Mouse (Mus musculus) urinary bladder, postnatal 4 days (tissue): ENCODE data around the gene Fndc4.

Experiments used
- DNase-seq, 2 experiments: peaks; one replicate each; pipeline ENCODE4 v3.0.0; 2021 to 2022; ENCODE audit warnings: low spot score in 2 of 2

Gene Fndc4

DNA sequence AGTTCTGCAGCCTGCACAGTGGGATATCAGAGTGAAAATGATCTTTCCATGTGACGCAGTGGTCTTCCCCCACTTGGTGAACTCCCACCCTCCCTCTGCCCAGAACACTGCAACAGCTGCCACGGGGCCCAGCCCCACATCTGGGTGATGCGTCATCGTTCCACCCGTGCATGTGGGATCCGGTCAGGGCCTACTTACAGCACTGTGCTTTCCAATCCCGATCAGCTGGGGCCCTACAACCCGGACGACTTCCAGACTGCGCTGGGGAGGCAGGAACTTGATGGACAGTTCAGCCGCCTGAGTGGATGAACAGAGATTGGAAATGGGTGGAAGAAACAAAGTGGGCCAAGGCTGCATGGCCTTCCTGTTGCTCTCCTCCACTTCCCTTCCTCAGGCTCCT lies 38.3 kb downstream of the Fndc4 start:
- DNase-seq, result no peak

DNA sequence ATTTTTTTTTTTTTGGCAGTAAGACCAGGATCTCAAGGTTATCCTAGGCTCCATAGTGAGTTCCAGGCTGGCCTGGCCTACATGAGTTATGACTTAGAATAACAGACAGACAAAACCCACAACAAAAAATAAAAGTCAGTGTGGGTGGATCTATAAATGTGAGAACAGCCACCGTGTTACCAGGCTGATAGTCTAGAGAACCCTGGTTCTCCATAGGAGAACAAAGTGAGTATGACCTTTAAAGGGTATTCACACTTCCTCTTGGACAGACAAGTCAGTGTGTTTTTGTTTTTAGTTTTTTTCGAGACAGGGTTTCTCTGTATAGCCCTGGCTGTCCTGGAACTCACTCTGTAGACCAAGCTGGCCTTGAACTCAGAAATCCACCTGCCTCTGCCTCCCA lies 39.9 kb downstream of the Fndc4 start:
- DNase-seq, result no peak

DNA sequence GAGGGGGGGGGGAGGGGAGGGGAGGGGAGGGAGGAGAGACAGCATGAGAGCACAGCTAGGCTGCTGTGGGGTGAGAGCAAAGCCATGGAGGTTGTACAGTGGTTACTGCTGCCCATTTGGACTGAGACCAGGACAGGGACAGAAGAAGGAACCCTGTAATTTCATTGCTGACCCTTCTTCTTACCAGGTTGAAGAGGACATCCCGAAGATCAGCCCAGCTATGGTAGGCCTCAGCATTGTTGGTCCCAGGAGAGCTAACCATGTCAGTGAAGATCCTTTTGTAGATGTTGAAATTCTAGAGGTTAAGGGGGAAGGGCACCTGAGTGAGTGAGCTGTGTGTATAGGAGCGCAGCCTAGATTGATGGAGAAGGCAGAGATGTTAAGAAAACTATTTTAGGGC lies 40.5 kb downstream of the Fndc4 start:
- DNase-seq, result no peak

DNA sequence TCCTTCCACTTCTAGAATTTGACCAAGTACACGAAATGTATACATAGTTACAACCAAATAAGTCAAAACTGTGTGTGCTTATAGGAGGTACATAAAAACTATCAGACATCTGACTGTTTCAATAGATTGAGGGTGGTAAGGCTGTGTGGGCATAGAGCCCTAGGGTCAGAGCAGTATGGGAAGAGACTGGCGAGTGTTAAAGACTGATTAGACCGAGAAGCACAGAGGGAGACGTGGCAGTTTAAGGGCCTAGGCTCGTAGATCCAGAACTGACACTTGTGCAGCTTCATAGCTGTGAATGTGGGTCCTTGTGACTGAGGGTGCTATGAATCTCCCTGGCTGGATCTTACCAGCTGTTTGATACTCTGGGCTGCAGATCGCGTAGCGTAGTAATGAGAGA lies 41.0 kb downstream of the Fndc4 start:
- no peak for DNase-seq

DNA sequence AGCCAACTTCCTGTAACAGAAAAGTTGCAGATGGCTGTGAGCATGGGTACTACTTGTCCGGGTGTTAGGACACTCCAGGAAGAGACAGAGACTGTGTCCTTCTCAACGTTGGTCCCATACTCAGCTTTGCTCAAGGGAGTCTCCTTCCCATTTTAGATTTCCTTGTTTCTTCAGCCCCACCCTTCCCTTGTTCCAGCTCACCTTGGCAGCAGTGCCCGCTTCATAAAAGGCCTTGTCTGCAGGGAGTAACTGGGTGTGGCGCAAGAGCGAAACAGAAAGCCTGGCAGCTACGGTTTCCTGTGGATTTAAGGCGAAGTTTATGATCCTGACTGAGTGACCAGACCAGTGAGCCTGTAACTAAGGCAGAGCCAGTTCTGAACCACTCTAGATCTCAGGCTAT lies 41.4 kb downstream of the Fndc4 start:
- no peak for DNase-seq

DNA sequence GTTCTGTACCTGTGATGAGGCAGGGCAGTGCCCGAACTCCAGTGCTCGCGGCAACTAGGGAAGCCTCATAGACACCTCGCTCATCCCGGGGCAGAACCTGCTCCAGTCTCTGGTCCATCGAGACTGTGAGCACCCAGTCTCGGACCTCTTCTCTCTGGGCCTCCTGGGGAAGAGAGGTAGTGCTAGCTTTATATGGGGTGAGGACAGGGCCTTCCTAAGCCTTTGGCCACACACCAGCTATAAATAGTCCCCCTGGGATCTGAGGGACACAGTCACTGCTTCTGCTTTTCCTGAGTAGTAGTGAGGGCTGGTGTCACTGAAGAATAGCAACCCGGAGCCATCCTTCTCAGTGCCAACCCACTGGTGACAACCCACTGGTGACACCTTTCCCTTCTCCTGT lies 42.1 kb downstream of the Fndc4 start:
- no peak for DNase-seq

DNA sequence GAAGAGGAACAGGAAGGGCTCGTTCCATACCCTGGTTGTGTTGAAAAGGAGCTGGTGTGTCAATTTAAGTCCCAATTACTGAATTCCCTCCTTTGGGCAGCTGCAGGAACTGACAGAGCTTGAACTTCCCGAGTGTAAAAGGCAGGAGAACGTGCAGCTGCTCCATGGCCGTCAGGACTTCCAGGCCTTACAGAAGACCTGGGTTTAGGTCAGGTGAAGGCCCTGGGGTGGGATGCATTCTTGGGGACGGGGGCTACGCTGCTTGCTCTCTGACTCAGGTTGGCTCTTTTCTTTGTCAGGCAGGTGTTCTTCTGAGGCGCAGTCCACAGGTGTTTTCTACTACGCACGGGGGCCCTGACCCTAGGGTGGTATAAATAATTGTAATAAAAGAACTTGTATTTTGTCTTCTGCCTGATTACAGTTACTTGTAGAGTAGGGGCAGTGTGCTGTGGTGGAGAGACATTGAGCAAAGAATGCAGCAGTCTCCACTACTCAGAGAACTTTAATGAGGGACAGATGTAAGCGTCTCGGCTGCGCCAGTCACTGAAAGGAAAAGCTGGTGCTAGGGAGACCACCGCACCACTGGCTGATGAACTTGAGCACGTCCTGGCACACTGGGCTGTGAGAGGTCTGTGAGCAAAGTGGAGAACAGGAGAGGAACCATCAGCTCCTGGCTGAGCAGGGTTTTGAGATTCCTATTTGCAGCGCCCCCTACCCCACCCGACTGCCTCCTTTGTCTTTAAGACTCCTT lies 42.9 kb downstream of the Fndc4 start:
- DNase-seq, result no peak

DNA sequence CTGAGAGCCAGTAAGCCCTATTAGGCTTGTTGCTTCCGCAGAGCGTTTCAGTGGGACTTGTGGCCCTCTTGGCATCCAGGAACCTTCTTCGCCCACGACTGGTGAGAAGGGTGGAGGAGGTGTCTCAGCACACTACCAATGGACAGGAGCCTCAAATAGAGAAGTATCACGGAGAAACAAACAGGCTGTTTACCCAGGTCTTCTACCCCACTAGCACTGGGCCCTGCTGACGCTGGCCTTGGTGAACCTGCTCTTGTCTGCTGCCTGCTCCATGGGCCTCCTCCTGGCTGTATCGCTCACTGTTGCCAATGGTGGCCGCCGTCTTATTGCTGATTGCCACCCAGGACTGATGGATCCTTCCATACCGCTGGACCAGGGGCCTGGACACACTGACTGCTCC lies 43.7 kb downstream of the Fndc4 start:
- no peak for DNase-seq

DNA sequence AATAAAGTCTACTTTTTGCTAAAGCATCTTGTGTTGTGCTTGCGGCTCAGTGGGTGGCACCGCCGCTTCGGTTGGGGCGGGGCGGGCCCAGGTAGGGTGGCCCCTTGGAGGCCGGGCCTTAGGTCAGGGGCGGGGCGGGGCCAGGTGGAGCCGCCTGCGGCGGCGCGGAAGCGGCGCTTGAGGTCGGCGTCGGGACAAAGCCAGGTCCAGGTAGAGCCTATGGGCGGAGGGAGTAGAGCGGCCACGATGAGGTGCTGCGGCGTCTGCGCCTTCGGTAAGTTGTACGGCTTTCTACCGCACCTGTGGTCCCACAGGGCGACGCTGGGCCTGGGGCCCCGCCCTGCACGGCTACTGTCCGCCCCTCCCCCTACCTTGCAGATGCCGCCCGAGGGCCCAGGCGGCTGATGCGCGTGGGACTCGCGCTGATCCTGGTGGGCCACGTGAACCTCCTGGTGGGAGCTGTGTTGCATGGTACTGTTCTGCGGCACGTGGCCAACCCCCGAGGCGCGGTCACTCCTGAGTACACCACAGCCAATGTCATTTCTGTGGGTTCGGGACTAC lies 44.3 kb downstream of the Fndc4 start, which contains the start of gene Krtcap3:
Gene Krtcap3 (plus strand): TSS at position 151 of the 561 bp plus-strand sequence.
- peak in 1 of 2 experiments; percentile 64 for DNase-seq

DNA sequence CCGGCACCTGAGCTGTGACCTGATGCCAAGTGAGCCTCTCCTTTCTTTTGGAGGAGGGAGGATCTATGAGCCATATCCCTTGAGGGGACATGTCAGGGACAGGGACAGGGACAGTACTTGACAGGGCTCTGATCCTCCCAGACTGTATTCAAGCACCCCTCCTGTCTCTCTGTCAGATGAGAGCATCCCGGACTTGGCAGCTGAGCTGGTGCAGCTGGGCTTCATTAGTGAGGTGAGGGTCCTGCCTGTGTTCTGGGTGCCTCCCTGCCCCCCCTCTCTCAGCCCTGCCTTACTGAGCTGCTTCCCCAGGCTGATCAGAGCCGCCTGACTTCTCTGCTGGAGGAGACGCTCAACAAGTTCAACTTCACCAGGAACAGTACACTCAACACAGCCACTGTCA lies 45.2 kb downstream of the Fndc4 start:
- DNase-seq, result no peak
